Mouse (Mus musculus) lung, adult 18-20 months (tissue): ENCODE results near the gene Chn2.

Experiments used
- DNase-seq, 2 experiments: peaks; one replicate each; pipeline ENCODE4 v3.0.0; 2022; ENCODE audit warnings: mixed read lengths in 2 of 2

Gene Chn2

DNA sequence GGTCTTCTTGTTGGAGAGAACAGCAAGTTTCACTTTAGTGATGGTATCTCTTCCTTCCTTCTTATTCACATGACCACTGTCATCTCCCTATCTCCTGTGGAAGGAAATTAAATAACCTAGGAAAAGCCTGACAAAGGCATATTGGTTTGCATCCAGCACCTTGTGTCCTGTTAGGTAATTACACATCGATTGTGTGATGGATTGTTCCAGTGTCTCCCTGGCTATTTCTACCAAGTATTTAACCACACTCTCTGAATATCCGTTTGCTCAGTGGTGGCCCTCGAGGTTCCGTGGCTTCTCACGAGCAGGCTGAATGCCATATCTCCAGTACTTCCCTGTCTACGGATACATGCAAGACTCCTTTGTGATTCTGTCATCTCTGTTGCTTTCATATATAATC, 164.6 kb downstream of the Chn2 start:
- DNase-seq: no peak

DNA sequence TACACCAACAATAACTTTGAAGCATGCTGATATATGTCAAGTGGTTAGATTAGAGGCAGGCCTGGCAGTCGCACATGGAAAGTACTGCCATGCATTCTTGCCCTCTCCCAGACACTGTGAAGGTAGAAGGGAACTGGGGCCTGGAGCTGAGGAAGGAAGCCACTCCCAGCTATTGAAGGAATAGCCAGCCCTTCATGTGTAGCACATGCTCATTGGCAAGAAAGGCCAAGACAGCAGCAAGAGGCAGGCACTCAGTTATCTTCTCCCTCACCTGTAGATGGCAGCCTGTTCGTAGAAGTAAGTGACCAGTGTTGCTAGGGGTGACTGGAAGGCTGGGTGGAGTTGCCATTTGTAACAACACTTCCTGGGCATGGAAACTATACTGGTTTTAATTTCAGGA, 165.6 kb downstream of the Chn2 start:
- peak; percentile 33 to 61 for DNase-seq

DNA sequence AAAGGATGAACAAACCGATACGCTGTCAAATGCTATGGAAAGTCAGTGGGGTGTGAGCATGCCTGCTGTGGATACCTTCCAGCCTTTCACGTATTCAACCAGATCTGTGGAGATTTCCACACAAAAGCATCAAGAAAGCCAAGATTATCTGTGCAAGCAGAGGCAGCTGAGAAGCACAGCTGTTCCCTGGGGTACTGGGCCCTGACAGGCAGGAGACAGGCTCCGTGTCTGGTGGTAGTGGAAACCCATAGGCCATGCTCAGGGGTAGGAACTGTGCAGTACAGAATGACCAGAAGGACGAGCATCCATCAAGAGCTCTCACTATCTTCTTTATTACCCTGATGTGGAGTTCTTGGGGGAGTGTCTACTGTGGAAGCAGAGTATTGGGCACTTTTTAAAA, 166.1 kb downstream of the Chn2 start:
- DNase-seq: no peak

DNA sequence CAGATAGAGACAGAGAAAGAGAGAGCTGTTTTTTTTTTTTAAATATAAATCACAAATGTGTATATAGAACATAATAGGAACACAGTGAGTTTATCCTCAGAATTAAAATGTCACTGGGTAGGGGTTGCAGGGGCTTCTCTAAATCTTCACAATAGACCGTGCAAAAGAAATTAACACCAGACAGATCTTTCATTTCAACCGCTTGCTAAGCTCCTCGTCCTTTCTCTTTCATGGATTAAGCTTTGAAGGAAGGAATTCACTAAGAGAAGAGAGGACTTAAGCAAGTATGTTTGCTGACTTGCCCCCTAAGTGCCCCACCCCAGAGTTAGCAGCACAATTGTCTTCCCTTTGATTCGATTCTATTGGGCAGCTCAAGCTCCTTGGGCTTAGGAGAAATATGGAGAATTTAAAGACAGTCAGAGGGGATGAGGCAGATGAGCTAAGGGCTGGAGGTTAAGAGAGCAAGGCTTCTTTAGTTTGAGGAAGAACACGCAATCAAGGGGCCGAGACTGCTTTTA, 166.9 kb downstream of the Chn2 start:
- no peak for DNase-seq

DNA sequence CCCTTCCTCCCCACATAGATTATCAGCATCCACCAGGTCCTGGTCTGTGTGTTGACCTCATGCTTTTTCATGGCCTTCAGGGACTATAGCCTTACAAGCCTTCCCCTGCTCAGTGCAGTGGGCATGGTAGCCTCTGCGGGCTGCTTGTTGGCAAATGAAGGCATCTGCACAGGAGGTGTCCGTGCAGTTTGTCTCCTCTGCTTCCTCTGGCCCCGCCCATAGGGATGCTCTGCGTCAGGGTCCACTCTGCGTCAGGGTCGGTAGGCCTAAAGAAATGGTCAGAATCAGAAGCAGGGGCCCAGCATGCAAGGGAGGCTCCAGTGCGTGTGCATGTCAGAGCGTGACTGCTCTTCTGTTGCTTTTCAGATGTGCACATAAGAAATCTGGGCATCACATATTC, 169.4 kb downstream of the Chn2 start:
- DNase-seq: no peak

DNA sequence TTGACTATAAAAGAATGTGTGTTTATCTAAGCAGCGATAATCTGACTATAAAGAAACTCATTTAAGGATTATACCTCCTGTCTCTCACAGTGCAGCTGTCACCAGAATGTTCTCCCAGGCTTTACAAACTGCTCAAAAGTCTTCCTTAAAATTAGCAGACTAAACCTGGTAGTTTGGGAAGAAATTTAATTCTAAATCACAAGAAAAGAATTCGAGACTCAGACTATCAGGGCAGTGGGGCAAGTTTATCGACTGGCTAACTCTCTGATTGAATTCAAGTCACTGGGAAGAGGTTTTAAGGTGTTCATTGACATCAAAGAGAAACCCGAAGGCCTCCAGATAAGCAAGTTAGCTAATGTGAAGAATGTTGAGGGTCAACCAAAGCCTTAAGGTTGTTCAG, 171.6 kb downstream of the Chn2 start:
- DNase-seq: no peak

DNA sequence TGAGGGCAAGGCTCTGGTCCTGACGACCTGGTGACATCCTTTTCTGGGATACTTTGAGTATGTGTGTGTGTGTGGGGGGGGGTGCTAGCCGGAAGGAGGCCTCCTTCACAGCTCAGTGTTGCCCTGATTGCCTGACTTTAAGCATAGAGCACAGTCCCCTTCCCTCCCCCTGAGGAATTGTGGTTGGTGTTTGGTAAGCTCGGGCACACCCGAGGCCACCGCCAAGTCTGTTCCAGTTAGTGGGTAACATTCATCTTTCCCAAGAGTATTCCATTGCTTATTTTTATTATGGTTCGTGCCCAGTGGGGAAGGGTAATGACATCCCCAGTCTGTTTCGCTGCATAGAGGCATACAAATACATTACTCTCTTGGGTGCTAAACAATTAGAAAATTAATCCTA, 172.6 kb downstream of the Chn2 start:
- DNase-seq: no peak

DNA sequence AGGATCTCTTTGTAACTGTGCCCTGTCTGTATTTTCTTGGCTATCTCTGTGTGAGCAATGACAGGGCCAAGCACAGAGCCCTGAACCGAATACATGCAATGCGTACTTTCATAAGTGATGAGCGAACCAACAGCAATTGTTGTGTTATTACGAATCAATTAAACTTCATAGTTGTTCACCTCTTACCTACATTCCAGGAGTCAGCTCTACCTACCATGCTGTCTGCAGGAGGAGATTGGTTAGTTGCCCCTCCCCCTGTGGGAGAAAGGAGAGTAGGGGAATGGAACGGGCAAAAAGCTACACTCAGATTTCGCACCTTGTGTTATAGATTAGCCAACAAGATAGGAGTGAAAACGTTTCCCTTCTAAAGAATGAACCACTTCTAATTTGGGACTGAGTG, 174.4 kb downstream of the Chn2 start:
- DNase-seq: no peak

DNA sequence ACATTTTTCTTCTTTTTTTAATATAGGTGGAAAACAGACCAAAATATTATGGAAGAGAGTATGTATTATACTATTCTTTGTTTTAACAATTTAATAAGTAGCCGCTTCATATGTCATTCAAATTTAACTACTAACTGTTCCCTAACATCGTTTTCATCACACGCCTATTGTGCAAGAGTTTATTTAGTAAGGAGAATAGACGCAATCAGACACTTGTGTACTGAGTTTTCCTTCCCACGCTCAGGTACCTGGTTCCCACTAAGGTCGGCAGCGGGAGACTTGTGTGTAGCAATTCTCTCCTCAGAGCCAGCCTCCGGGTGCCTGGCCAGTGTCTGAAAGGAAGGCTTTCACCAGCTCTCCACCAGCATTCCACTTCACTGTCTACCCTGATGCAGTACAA, 176.3 kb downstream of the Chn2 start:
- peak in 1 of 2 experiments; percentile 21 for DNase-seq

DNA sequence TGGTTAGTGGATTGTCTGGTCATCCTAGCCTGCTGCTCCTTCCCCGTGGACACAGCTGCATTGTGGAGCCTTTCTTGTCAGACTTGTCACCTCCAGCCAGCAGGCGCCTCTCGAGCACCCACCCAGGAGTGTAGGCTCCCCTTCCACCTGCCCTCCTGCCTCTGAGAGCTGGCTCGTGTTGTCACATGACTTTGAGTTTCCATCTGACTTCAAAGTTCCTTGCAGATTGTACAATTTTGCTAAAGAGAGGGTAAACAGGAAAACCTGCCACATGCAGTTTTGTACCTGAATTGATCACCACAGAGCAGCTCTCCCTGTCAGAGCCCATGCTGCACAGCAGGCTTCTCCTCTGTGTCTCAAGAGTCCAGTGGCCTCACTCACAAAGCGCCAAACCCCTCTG, 177.2 kb downstream of the Chn2 start:
- DNase-seq: no peak

DNA sequence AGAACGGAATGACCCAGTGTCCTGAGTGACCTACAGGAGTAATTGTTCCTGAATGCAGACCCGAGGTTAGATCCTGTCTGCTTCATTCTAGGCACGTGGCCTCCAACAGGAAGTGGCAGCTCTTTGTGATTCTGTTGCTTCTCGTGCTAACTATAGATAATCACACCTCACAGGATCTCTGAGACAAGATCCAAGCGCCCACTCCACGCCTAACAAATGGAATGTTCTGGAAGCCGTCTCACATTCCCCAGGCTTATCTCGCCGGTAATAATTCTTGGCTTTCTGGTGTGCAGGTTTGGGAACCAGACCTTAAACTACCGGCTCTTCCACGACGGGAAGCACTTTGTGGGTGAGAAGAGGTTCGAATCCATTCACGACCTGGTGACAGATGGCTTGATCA, 180.8 kb downstream of the Chn2 start:
- no peak for DNase-seq

DNA sequence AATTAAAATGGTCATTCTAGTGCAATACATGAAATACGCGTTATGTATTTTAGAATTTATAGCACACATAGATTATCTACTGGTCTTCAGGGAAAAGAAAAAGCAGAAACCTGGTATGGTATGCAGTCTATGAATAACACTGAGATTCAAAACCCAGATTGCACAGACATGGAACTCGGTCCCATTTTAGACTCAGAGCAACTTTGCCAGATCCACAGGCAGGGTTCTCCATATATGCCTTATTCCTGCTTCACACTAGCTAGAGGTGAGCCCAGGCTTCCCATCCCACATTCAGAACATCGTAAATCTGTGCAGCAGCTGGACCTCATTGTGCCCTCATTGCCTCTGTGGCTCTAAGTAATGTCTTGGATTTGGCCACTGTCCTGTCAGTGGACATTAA, 184.2 kb downstream of the Chn2 start:
- no peak for DNase-seq

DNA sequence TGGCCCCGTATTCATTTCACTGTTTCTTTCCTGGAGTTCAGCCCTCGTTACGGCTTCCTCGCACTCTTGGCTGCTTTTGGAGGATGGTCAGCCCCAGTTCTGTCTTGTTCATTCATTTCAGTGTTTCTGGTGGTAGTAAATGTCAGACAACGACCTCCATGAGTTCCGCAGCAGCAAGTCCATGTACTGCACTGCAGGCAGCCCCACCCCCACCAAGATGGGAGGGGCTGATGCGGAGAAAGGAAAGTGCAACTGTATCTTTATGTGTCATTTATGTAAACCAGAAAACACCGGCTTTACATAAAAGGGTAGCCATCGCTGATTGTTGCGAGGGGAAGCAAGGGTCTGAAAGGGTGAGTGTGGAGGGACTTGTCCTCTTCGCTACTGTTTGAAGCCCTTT, 185.0 kb downstream of the Chn2 start:
- no peak for DNase-seq

DNA sequence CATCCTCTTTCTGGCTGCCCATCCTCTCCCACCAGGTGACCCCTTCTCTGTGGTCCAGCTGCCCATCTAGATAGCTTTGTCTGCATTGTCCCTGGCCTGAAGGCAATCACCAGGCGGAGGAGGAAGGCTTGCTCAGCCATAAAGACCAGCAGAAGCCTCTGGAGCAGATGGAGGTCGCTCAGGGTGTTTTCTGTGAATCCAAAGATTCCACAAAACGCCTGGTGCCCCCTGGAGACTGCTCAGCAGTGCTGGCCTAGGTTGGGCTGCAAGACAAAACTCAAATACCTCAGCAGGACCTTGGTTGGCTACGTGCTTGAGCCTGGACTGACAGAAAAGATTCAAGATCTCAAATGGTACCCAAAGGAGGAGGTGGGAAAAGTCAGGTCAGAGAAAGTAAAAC, 186.0 kb downstream of the Chn2 start:
- no peak for DNase-seq

DNA sequence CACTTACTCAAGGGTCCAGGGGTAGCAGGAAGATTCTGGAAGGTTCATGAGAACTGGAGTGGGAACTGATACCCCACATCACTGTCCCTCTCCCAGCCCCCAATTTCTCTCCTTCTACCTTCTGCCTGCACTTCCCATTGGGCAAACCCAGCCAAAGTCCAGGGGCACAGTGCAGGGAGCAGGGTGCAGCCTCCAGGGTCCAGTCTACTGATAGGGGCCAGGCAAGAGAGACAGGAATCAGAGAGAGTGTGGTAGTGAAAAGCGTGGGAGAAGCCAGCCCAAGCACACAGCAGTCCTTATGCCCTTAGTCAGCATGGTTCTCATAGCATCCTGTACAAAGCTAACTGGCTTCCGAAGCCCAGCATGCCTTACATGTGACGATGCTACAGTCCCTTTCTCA, 187.7 kb downstream of the Chn2 start:
- no peak for DNase-seq

DNA sequence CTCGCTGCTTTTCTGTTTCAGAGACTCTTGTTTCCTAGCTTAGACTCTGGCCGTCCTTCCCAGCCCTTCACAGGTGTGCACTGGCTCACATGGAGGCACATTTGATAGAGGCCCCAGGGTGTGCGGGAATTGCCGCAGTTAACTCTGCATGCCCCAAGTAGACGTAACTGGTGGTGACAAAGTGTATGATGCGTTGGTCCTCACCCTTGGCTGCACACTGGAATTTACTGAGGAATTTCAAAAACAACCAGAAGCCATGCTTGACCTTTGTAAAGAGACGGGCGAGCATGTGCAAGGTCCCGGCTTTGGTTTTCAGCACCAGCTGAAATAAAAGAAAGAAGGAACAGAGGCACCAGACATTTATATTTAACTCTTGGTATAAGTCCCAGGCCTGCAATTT, 189.1 kb downstream of the Chn2 start:
- DNase-seq: no peak

DNA sequence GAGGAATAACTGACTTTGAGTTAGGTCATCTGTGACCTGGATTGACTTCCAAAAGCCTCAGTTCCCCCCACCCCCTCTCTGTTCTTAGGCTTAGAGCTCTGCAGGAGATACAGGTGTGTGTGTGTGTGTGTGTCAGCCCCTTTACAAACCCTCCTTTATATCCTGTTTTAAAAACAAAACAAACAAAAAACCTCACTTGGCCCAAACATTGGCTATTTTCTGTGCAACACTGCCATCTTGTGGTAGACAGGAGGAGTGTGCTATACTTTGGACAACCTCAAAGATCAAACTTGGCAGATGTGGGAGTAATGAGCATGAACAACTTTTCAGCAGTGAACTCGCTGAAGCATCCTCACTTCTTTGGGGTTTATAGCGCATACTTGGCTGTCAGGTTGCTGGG, 189.5 kb downstream of the Chn2 start:
- peak in 1 of 2 experiments; percentile 38 for DNase-seq

DNA sequence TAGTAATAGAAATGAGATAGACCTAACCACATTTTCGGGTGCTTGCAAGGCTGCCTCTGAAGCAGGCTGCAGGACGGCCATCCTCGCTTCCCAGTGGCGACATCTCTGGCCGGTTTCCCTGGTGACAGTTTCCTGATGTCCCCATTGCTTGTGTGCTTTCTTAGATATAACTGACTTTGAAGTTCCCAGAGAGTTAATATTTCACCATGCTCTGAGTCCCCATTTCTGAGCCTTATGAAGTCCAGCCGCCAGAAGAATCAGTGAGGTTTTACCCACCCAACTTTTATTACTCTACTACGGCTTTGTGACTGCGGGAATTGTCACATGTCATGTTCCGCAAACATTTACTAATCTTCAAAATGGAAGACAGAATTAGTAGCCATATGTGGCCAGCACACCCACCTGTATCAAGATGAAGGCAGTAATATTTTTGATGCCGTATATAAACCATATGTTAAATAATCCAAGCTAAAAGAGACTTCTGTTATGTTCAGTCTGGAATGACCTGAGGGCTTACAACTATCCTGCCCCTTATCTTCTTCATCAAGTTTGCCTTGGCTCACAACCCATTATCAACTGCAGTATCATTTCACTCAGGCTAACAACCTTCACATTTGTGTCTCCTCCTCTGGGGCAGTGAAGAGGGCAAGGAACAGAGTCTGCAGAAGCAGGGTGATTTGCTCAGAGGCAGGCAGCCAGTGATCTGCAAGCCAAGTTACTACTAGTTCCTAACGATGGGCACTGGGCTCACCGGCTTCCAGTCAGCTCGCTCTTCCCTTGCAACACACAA, 192.6 kb downstream of the Chn2 start:
- no peak for DNase-seq

DNA sequence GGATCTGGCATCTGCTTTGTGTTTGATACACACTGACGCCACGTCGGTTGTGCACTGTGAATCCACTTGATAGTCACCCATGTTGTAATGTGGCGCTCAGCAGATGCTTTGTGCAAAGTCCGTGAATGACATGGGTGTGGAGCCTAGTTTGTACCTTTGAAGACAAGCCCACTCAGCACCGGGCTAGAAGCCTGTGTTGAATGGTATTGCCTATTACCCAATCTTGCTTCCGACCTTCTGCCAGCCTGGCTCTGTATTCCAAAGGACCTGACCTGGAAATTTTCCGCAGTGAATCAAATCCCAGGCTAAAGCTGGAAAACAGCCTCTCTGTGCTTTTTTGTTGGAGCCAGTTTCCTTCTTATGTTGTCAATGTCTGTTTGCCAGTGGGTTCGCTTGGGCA, 197.1 kb downstream of the Chn2 start:
- DNase-seq: no peak

DNA sequence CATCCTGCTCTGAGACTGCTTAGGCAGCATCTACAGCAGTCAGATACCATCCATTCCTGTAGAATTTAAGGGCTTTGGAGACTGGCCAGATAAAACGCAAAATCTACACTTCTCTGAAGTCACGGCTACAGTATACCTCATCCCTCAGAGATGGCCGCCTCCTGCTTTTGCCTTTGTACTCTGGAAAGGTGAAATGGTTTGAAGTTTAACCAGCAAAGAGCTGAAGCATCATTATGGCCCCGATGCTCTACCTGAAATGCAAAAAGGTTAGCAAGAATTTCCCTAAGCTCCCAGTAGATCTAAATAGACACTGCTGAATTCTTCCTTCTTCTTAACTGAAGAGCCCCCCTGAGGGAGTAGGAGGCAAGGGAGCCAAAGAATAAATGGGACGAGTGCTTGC, 202.4 kb downstream of the Chn2 start:
- no peak for DNase-seq

DNA sequence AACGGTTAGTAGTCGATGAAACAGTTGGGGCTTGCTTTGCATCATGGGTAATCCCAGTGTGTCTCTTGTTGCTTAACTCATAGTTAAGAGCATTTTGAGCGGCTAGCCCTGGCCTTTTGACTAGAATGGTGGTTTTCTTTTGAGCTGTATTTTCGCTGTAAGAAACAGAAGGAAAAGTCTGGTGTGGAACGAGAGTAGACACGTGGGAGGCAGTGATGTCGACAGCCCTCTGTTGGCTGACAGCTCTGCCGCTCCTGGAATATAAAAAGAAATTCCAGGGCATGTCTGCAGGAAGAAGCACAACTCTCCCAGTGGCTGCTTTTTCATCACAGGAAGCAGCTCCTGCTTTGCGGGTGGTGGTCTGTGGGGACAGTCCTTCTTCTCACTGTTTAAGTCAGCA, 202.9 kb downstream of the Chn2 start:
- no peak for DNase-seq

DNA sequence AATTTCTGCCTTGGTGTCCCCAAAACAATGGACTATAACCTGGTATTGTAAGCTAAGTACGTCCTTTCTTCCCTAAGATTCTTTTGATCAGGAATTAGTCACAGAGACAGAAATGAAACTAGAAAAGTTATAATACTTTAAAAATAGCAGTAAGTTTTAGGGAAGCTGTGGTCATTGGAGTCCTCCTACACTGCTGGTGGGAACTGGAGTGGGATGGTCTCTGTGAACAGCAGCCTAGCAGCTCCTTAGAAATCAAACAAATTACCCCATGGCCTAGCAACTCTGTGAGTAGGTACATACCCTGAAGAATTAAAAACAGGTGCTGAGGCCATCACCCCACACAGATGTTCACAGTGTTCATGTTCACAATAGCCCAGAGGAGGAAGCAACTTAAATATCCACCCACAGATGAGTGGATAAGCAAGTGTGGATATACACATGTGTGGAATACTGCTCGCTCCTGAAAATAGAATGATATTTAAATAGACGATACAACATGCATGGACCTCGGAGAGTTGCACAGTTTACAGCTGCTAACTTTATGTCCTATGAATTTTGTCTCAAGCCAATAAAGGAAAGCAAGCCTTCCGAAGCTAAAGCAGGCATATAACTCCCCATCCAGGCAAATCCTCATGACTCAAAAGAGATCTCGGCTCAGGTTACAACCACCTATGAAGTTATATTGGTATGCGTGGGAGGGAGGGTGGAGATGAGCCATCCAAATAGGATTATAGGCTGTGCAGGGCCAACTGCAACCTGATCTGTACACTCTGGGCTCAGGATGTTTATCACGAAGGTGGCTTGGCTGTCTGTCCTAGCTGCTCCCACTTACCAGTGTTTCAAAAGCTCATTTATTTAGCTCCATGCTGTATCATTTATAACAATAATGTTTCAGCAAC, 209.2 kb downstream of the Chn2 start:
- DNase-seq: no peak

DNA sequence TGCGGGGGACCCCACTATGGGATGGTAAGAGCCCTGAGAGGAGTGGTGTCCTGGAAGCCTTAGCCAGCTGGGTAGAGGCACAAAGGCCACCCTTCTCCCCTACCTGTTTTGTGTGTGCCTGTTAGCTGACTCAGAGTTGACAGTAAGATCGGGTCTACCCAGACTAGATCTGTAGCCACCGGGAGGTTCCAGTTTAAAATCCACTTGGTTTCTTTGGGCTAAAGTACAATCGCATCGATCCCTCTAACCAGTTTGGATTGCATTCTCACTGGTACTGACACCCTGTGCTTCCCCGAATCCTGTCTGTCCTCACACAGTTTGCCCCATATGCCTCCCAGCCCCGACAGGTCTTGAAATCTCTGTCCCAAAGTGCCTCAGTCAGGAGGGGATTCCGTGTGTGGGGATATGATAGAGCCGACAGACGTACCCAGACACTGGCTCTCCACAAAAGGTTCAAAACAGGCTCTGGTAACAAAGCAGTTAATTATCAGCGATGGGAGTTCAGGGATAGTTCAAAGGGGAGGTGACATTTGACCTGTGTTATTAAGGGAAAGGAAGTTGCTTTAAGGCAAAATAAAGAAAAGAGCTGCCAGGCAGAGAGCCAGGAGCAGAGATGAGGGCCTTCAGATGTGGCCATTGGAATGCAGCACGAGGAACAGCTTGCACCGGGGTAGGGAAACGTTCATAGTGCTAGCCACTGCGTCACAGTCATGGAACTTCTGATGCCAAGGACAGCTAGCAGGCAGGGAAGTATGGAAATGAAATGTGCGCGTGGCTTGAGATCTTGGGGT, 212.2 kb downstream of the Chn2 start:
- DNase-seq: peak; percentile 20 to 50
